Mouse (Mus musculus): Measurements from ENCODE around the gene Il27ra.

Il27ra gene

GRCm38 (mm10) chr8:84042066-84042947 lies at the start of gene Il27ra:
Il27ra (minus strand) TSS chr8:84042589.
- peak; percentile 40 for DNase-seq (ENCODE audit: low spot score)

GRCm38 (mm10) chr8:84090585-84090984 lies 48.2 kb upstream of the Il27ra start:
- no peak for DNase-seq (ENCODE audit: low spot score)

- no peak for DNase-seq (ENCODE audit: low spot score)
These were observed 46.9 kb upstream of the Il27ra start for GRCm38 (mm10) chr8:84089277-84089676.

- DNase-seq (ENCODE audit: low spot score), result no peak
These were observed 45.4 kb upstream of the Il27ra start for GRCm38 (mm10) chr8:84087821-84088220.

- DNase-seq (ENCODE audit: low spot score), result no peak
These were observed 44.8 kb upstream of the Il27ra start for GRCm38 (mm10) chr8:84087156-84087555.

- no peak for DNase-seq (ENCODE audit: low spot score)
These were observed 42.1 kb upstream of the Il27ra start for GRCm38 (mm10) chr8:84084341-84085115.

GRCm38 (mm10) chr8:84083829-84084241 lies 41.4 kb upstream of the Il27ra start:
- DNase-seq (ENCODE audit: low spot score), result no peak

GRCm38 (mm10) chr8:84079206-84079605 lies 36.8 kb upstream of the Il27ra start:
- DNase-seq (ENCODE audit: low spot score), result no peak

- DNase-seq (ENCODE audit: low spot score), result no peak
These were observed 34.5 kb upstream of the Il27ra start for GRCm38 (mm10) chr8:84076849-84077248.

- DNase-seq (ENCODE audit: low spot score), result no peak
These were observed 34.0 kb upstream of the Il27ra start for GRCm38 (mm10) chr8:84076412-84076811.

GRCm38 (mm10) chr8:84073230-84073976 lies 31.0 kb upstream of the Il27ra start:
- no peak for DNase-seq (ENCODE audit: low spot score)

GRCm38 (mm10) chr8:84072321-84072720 lies 29.9 kb upstream of the Il27ra start:
- no peak for DNase-seq (ENCODE audit: low spot score)

GRCm38 (mm10) chr8:84071921-84072320 lies 29.5 kb upstream of the Il27ra start:
- no peak for DNase-seq (ENCODE audit: low spot score)

GRCm38 (mm10) chr8:84070667-84071066 lies 28.3 kb upstream of the Il27ra start:
- peak; percentile 75 for DNase-seq (ENCODE audit: low spot score)

GRCm38 (mm10) chr8:84070241-84070640 lies 27.9 kb upstream of the Il27ra start:
- DNase-seq (ENCODE audit: low spot score), result no peak

- no peak for DNase-seq (ENCODE audit: low spot score)
These were observed 27.4 kb upstream of the Il27ra start for GRCm38 (mm10) chr8:84069750-84070149.

GRCm38 (mm10) chr8:84069169-84069568 lies 26.8 kb upstream of the Il27ra start:
- DNase-seq (ENCODE audit: low spot score), result no peak

GRCm38 (mm10) chr8:84068316-84069035 lies 26.1 kb upstream of the Il27ra start:
- no peak for DNase-seq (ENCODE audit: low spot score)

GRCm38 (mm10) chr8:84067911-84068310 lies 25.5 kb upstream of the Il27ra start:
- no peak for DNase-seq (ENCODE audit: low spot score)

- DNase-seq (ENCODE audit: low spot score), result peak; percentile 95
These were observed 24.7 kb upstream of the Il27ra start for GRCm38 (mm10) chr8:84067047-84067573.

- peak; percentile 100 for DNase-seq (ENCODE audit: low spot score)
These were observed 24.0 kb upstream of the Il27ra start, which contains the start of gene Rfx1 for GRCm38 (mm10) chr8:84066291-84066930. Rfx1 (plus strand) TSS chr8:84066834.

Data from layer of hippocampus, adult 11-12 months (tissue).